Comparison of ENCODE assay signal across 25 mouse cellular contexts in the genomic region with DNA sequence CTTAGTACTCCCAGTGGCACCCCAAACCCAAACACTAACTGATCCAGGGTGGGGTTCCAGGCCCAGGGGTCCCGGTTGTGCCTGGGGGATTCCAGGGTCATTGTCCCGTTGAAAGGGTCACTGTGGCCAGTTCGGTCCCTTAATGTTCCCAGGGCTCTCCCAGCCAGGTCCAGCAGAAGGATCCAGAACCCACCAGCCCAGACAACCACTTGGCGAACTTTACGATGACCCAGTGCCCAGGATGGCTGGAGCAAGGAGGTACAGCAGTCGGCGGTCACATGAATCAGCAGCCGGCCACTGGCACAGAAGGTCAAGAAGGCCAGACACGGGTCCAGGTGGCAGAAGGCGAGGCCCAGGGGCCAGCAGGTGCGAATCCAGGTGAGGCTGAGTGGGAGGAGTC. TPM values are rescaled to one million over a fixed set of nuclear protein-coding genes. Genes with fewer than 3 reads are reported as not detected.
DNase-seq lines count a peak whose midpoint lies in the region; ATAC-seq and TF ChIP-seq lines count a peak whose summit lies in the region.
"Had no signal": no experiment of that assay in that cellular context is flagged by ENCODE, and none has a peak within 500 bp of the region (broad histone marks: within the 10 kb centered on the region; RNA-seq: fewer than 3 reads in every experiment).

No protein-coding gene starts in this region.

- intact Hi-C loops in heart, postnatal 25 days (cut with DNase I) = no loop called here

- H3K4me2 ChIP-seq in midbrain, embryonic 11.5 days = no peak overlapping the region
- H3K4me2 ChIP-seq in midbrain, postnatal 0 days (ENCODE audit: low read depth, low read length, poor library complexity, severe bottlenecking) = no peak overlapping the region
- H3K4me2 ChIP-seq: embryonic facial prominence, embryonic 12.5 days; forebrain, embryonic 13.5 days; forebrain, embryonic 15.5 days had no signal

- no peaks in the 10 kb centered on the region for H3K36me3 ChIP-seq in midbrain, embryonic 11.5 days (ENCODE audit: control insufficient read depth, insufficient read depth, low read length)
- no peaks in the 10 kb centered on the region for H3K36me3 ChIP-seq in midbrain, postnatal 0 days (ENCODE audit: insufficient read depth, low read length)
- H3K36me3 ChIP-seq: embryonic facial prominence, embryonic 10.5 days; embryonic facial prominence, embryonic 12.5 days; forebrain, embryonic 15.5 days; G1E had no signal

- POLR2A ChIA-PET in Patski (lab: Charles Lee) = interaction anchor here (0.6 kb wide), 1 partner anchor 31 kb away, joined by 3 read pairs; no protein-coding TSS in a partner anchor

- peak; percentile 76 for DNase-seq in heart, adult 11 months
- no peak for DNase-seq in heart, postnatal 25 days (ENCODE audit: low spot score)
- DNase-seq in midbrain, embryonic 11.5 days (ENCODE audit: low spot score, missing footprints) = peak; percentile 57
- DNase-seq in midbrain, postnatal 0 days (ENCODE audit: low spot score) = no peak
- no peak for DNase-seq in Patski (ENCODE audit: low read depth, low spot score)
- DNase-seq: adrenal gland, adult 2 months; adrenal gland, postnatal 14 days; adrenal gland, postnatal 36 days; B cell, adult 2 months; cerebellum, adult 11-12 months; cerebellum, adult 2 months; cerebellum, adult 9-10 months; cerebellum, postnatal 10 days; cerebellum, postnatal 25 days; forebrain, postnatal 0 days had no signal

- no peaks in the 10 kb centered on the region for H3K9me3 ChIP-seq in midbrain, embryonic 11.5 days (ENCODE audit: control insufficient read depth, low read length)
- no peaks in the 10 kb centered on the region for H3K9me3 ChIP-seq in midbrain, postnatal 0 days (ENCODE audit: low read length)
- H3K9me3 ChIP-seq: embryonic facial prominence, embryonic 10.5 days; embryonic facial prominence, embryonic 12.5 days; forebrain, embryonic 13.5 days; forebrain, embryonic 15.5 days; G1E had no signal

- H3K9ac ChIP-seq in midbrain, embryonic 11.5 days (ENCODE audit: low read length) = no peak overlapping the region
- H3K9ac ChIP-seq in midbrain, postnatal 0 days (replicated peaks; ENCODE audit: low read length, poor library complexity, severe bottlenecking) = no peak overlapping the region
- H3K9ac ChIP-seq: embryonic facial prominence, embryonic 12.5 days; forebrain, embryonic 13.5 days; forebrain, embryonic 15.5 days; forebrain, postnatal 0 days had no signal

- no peak overlapping the region for H3K4me3 ChIP-seq in midbrain, embryonic 11.5 days (ENCODE audit: low read depth, low read length)
- H3K4me3 ChIP-seq in midbrain, postnatal 0 days (ENCODE audit: low read depth, low read length) = no peak overlapping the region
- H3K4me3 ChIP-seq: embryonic facial prominence, embryonic 10.5 days; embryonic facial prominence, embryonic 12.5 days; forebrain, embryonic 13.5 days; forebrain, embryonic 15.5 days had no signal

- peaks cover 2% of the 10 kb centered on the region for H3K4me1 ChIP-seq in midbrain, embryonic 11.5 days (ENCODE audit: control insufficient read depth, insufficient read depth, low read length)
- H3K4me1 ChIP-seq in midbrain, postnatal 0 days (ENCODE audit: insufficient read depth, low read length) = no peaks in the 10 kb centered on the region; the same call in 1 of the 2 replicates

- CTCF ChIA-PET in Patski (lab: Charles Lee) = no interaction called here

- no peak for ATAC-seq in midbrain, embryonic 11.5 days (ENCODE audit: low FRiP score)
- ATAC-seq in midbrain, postnatal 0 days (ENCODE audit: low FRiP score) = no peak
- peak; percentile 22 for ATAC-seq in Patski
- ATAC-seq: CD4-positive, CD25-positive, alpha-beta regulatory T cell, adult 4 months; forebrain, embryonic 13.5 days; forebrain, embryonic 15.5 days; forebrain, postnatal 0 days had no signal

- TF ChIP-seq CTCF in midbrain, postnatal 0 days (IDR thresholded peaks at IDR 0.05) = no peak
- no peak for TF ChIP-seq CTCF in Patski (IDR thresholded peaks at IDR 0.05)

- in situ Hi-C loops in Patski (cut with MboI; ENCODE audit: low pct_unique_long_range_greater_than_20kb) = no loop called here

- no peaks in the 10 kb centered on the region for H3K27me3 ChIP-seq in midbrain, embryonic 11.5 days (ENCODE audit: control insufficient read depth, insufficient read depth, low read length)
- H3K27me3 ChIP-seq in midbrain, postnatal 0 days (ENCODE audit: insufficient read depth, low read length) = no peaks in the 10 kb centered on the region
- H3K27me3 ChIP-seq in Patski = peaks cover 16% of the 10 kb centered on the region
- H3K27me3 ChIP-seq: forebrain, embryonic 15.5 days had no signal

- no peak overlapping the region for H3K27ac ChIP-seq in midbrain, embryonic 11.5 days (ENCODE audit: low read depth, low read length)
- H3K27ac ChIP-seq in midbrain, postnatal 0 days (ENCODE audit: low read depth, low read length) = no peak overlapping the region
- H3K27ac ChIP-seq: embryonic facial prominence, embryonic 10.5 days; embryonic facial prominence, embryonic 12.5 days; forebrain, embryonic 13.5 days; forebrain, embryonic 15.5 days had no signal

- 82% methylated on average over 11 of the region's 11 CpGs for WGBS in midbrain, embryonic 11.5 days
- 80% methylated on average over 11 of the region's 11 CpGs for WGBS in midbrain, postnatal 0 days

RNA-seq across cellular contexts. Expression of gene Gm15517, which starts 6.9 kb away (rescaled TPM):
- not detected for total RNA-seq in heart, postnatal 25 days (2021)
- polyA plus RNA-seq in midbrain, embryonic 11.5 days (2014; fragmentation: Nextera tagmentation; extraction: Ambion mirVana) = not detected in 2 replicates
- total RNA-seq in midbrain, postnatal 0 days (2014; rRNA removed) = not detected in 2 replicates
- not detected in 2 replicates for polyA plus RNA-seq in midbrain, postnatal 0 days (2015; fragmentation: Nextera tagmentation; extraction: Ambion mirVana)
- polyA plus RNA-seq in Patski (2021) = not detected
- total RNA-seq: adrenal gland, adult 2 months; adrenal gland, postnatal 14 days; adrenal gland, postnatal 36 days; CH12.LX; forebrain, postnatal 0 days; G1E had no signal
- polyA plus RNA-seq: adrenal gland, adult 2 months; CD4-positive, CD25-positive, alpha-beta regulatory T cell, adult 4 months; cerebellum, adult 2 months; cortical plate, adult 2 months; embryonic facial prominence, embryonic 10.5 days; embryonic facial prominence, embryonic 12.5 days; embryonic facial prominence, embryonic 14.5 days; forebrain, embryonic 11.5 days; forebrain, embryonic 13.5 days; forebrain, embryonic 15.5 days; forebrain, postnatal 0 days; G1E had no signal

RNA-seq across cellular contexts. Expression of gene Acp4, which starts 10.9 kb away (rescaled TPM):
- not detected for total RNA-seq in heart, postnatal 25 days (2021)
- not detected in 2 replicates for polyA plus RNA-seq in midbrain, embryonic 11.5 days (2014; fragmentation: Nextera tagmentation; extraction: Ambion mirVana)
- not detected in 2 replicates for total RNA-seq in midbrain, postnatal 0 days (2014; rRNA removed)
- polyA plus RNA-seq in midbrain, postnatal 0 days (2015; fragmentation: Nextera tagmentation; extraction: Ambion mirVana) = not detected in 2 replicates
- polyA plus RNA-seq in Patski (2021) = not detected
- total RNA-seq: adrenal gland, adult 2 months; adrenal gland, postnatal 14 days; adrenal gland, postnatal 36 days; CH12.LX; forebrain, postnatal 0 days; G1E had no signal
- polyA plus RNA-seq: adrenal gland, adult 2 months; CD4-positive, CD25-positive, alpha-beta regulatory T cell, adult 4 months; cerebellum, adult 2 months; cortical plate, adult 2 months; embryonic facial prominence, embryonic 10.5 days; forebrain, embryonic 11.5 days; forebrain, embryonic 15.5 days; G1E had no signal

RNA-seq across cellular contexts. Expression of gene 2410002F23Rik, which starts 21.6 kb away (rescaled TPM):
- total RNA-seq in heart, postnatal 25 days (2021) = 10 to 100 TPM; 14.1 to 14.5 TPM
- polyA plus RNA-seq in midbrain, embryonic 11.5 days (2014; fragmentation: Nextera tagmentation; extraction: Ambion mirVana) = 104 and 117 TPM in 2 replicates
- total RNA-seq in midbrain, postnatal 0 days (2014; rRNA removed) = 329 and 379 TPM in 2 replicates
- 279 and 286 TPM in 2 replicates for polyA plus RNA-seq in midbrain, postnatal 0 days (2015; fragmentation: Nextera tagmentation; extraction: Ambion mirVana)
- 32.3 TPM for polyA plus RNA-seq in Patski (2021)

RNA-seq across cellular contexts. Expression of gene 1700028J19Rik, which starts 21.6 kb away (rescaled TPM):
- under 1 TPM; 0.31 to 0.56 TPM for total RNA-seq in heart, postnatal 25 days (2021)
- 1.1 and 1.4 TPM in 2 replicates for polyA plus RNA-seq in midbrain, embryonic 11.5 days (2014; fragmentation: Nextera tagmentation; extraction: Ambion mirVana)
- 0.38 and 0.88 TPM in 2 replicates for total RNA-seq in midbrain, postnatal 0 days (2014; rRNA removed)
- polyA plus RNA-seq in midbrain, postnatal 0 days (2015; fragmentation: Nextera tagmentation; extraction: Ambion mirVana) = 1.6 and 2.2 TPM in 2 replicates
- polyA plus RNA-seq in Patski (2021) = 0.23 TPM

RNA-seq across cellular contexts. Expression of gene Gm36864, which starts 32.1 kb away (rescaled TPM):
- not detected for total RNA-seq in heart, postnatal 25 days (2021)
- not detected in 2 replicates for polyA plus RNA-seq in midbrain, embryonic 11.5 days (2014; fragmentation: Nextera tagmentation; extraction: Ambion mirVana)
- not detected in 2 replicates for total RNA-seq in midbrain, postnatal 0 days (2014; rRNA removed)
- polyA plus RNA-seq in midbrain, postnatal 0 days (2015; fragmentation: Nextera tagmentation; extraction: Ambion mirVana) = not detected in 2 replicates
- not detected for polyA plus RNA-seq in Patski (2021)
- total RNA-seq: adrenal gland, adult 2 months; adrenal gland, postnatal 14 days; adrenal gland, postnatal 36 days; CH12.LX; forebrain, postnatal 0 days had no signal
- polyA plus RNA-seq: adrenal gland, adult 2 months; CD4-positive, CD25-positive, alpha-beta regulatory T cell, adult 4 months; cerebellum, adult 2 months; cortical plate, adult 2 months; embryonic facial prominence, embryonic 12.5 days; embryonic facial prominence, embryonic 14.5 days; forebrain, embryonic 11.5 days; forebrain, embryonic 13.5 days; forebrain, embryonic 15.5 days; forebrain, postnatal 0 days; G1E had no signal

Comparison
In these comparisons a context has a peak if more than half of its experiments do, and no peak if none do; other contexts are left out.
1. DNase-seq: peak in heart, adult 11 months (single experiment) and midbrain, embryonic 11.5 days (single experiment); none in heart, postnatal 25 days (single experiment), midbrain, postnatal 0 days (single experiment) and Patski (single experiment).